Mouse (Mus musculus) G1E (cell line): ENCODE data around the gene Wasf2.

ENCODE experiments used
- CTCF ChIP-seq: IDR thresholded peaks from 2 replicates; pipeline ENCODE4 v1.5.1; 2012; ENCODE audit warnings: low read depth, low read length, inconsistent platforms, mixed read lengths
- GATA1 ChIP-seq: IDR thresholded peaks from 2 replicates; pipeline ENCODE4 v1.6.1; 2012; ENCODE audit warnings: borderline replicate concordance, low read length, inconsistent platforms, mixed read lengths
- GATA2 ChIP-seq: IDR thresholded peaks from 2 replicates; pipeline ENCODE4 v1.6.1; 2012; ENCODE audit warnings: low read depth, low read length, inconsistent platforms, borderline replicate concordance
- POLR2AphosphoS5 ChIP-seq: IDR thresholded peaks from 2 replicates; pipeline ENCODE4 v1.6.1; 2012; ENCODE audit warnings: low read depth, low read length, inconsistent platforms; ENCODE audit not compliant: insufficient replicate concordance
- TAL1 ChIP-seq: conservative IDR thresholded peaks from 2 replicates; pipeline ENCODE4 v1.6.1; 2012; ENCODE audit warnings: low read depth, low read length, inconsistent platforms, mixed read lengths

DNA sequence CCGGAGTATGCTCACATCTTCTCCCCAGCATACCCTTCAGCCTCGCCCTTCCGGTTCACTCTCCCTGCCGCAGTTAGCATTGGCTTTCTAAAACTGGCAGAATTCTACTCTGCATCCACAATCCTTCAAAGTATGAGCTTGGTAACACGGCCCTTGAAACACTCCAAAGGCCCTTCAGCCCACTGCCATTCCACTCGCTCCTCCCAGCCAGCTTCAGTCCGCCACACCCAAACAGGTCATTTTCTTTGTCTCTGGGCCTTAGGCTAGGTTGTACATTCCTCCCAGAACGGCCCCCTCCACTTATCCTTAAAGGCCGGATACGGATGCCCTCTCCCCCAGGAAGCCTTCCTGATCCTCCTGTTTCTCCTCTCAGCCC is 26.1 kb upstream of the Wasf2 start:
- TF ChIP-seq CTCF (no peak), GATA1 (no peak), TAL1 (no peak), GATA2 (no peak), POLR2AphosphoS5 (no peak)
